Mouse (Mus musculus): ENCODE measurements around the gene Tyw1. TPM values are rescaled to one million over a fixed set of nuclear protein-coding genes. Genes with fewer than 3 reads are reported as not detected.

The Tyw1 gene
- polyA plus RNA-seq, 1 experiment from 2014 or later, result 28.0 TPM

DNA sequence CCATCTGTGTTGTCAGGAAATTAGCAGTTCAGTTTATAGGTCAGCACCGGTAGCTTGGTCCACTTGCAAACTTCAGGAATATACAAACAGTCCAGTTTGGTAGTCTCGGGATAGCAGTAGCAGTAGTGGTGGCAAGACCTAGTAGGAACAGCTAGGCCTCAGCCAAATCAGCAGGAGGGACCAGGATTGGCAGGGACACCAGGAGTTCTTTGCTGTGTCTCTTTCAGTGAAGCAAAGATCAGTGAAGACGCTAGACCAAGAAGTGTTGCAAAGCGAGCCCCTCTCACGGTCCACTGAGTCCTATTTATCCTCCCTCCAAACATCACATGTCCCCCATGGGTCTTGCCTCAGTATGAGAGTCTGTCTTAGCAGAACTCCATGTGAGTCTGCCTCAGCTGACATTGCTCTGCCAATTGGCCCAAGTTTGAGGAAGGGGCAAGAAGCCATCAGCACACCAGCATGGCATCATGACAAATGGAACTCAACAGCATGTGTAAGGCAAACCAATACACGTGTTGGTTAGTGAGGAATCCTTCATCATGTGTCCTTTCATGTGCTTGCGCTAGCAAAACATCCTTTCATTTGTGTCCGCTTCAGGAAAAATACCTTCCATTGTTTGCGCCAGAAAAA is 43.5 kb downstream of the Tyw1 start:
- Histone ChIP-seq H3K9me3 (replicated peaks) (no peaks in the 10 kb centered on the region), H3K36me3 (peaks cover 70% of the 10 kb centered on the region), H3K4me2 (no peak overlapping the region), H3K4me1 (no peaks in the 10 kb centered on the region), H3K27ac (no peak overlapping the region), H3K9ac (no peak overlapping the region), H3K4me3 (replicated peaks) (no peak overlapping the region), H3K27me3 (no peaks in the 10 kb centered on the region)
- 86% methylated on average over 9 of the region's 9 CpGs for WGBS
- ATAC-seq (replicated peaks; ENCODE audit: low FRiP score), result no peak

DNA sequence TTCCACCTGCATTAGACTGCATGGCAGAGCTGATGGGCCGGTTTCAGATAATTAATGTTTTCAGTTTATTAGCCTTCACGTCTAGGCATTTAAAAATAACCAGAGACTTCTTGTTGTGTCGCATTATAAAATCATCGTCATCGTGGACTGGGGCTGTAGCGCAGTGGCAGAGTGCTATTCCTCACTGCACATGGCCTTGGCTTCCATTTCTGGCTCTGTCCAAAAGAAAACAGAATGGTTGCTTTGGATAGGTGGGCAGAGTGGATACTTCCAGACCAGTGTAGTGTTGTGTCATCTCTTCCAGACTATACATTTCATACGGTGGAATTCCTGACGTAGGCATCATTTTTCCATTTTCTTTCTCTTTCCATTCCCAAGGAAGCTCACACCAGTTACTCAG is 44.1 kb downstream of the Tyw1 start:
- H3K27ac ChIP-seq, result no peak overlapping the region
- no peak overlapping the region for H3K9ac ChIP-seq
- ATAC-seq (replicated peaks; ENCODE audit: low FRiP score), result no peak
- H3K36me3 ChIP-seq, result peaks cover 73% of the 10 kb centered on the region
- no peaks in the 10 kb centered on the region for H3K9me3 ChIP-seq (replicated peaks)
- 88% methylated on average over 8 of the region's 8 CpGs for WGBS
- no peak overlapping the region for H3K4me2 ChIP-seq
- no peaks in the 10 kb centered on the region for H3K27me3 ChIP-seq
- H3K4me3 ChIP-seq (replicated peaks), result no peak overlapping the region
- H3K4me1 ChIP-seq, result no peaks in the 10 kb centered on the region

DNA sequence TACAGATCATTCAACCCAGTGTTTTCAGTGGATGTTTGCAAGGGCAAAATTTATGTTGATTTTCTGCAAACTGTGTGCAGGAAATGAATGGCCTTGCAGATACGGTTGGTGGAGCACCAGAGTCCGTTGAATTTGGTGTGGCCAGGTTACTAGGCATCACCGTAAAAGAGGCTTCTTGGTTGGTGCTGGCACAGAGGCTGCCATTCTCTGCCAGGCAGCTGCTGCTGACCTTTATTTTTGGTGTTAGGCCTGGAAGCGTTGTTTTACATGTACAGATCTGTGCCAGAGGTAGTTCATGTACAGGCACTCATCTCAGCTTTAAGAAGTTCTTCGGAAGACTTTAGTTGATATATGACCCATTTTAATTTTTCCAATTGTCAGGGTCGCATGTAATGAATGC is 48.2 kb downstream of the Tyw1 start:
- no peak overlapping the region for H3K9ac ChIP-seq
- no peaks in the 10 kb centered on the region for H3K27me3 ChIP-seq
- no peak for ATAC-seq (replicated peaks; ENCODE audit: low FRiP score)
- H3K4me1 ChIP-seq, result no peaks in the 10 kb centered on the region
- no peak overlapping the region for H3K4me2 ChIP-seq
- WGBS, result 78% methylated on average over 6 of the region's 6 CpGs
- H3K27ac ChIP-seq, result no peak overlapping the region
- H3K9me3 ChIP-seq (replicated peaks), result no peaks in the 10 kb centered on the region
- H3K4me3 ChIP-seq (replicated peaks), result no peak overlapping the region
- peaks cover 62% of the 10 kb centered on the region for H3K36me3 ChIP-seq

DNA sequence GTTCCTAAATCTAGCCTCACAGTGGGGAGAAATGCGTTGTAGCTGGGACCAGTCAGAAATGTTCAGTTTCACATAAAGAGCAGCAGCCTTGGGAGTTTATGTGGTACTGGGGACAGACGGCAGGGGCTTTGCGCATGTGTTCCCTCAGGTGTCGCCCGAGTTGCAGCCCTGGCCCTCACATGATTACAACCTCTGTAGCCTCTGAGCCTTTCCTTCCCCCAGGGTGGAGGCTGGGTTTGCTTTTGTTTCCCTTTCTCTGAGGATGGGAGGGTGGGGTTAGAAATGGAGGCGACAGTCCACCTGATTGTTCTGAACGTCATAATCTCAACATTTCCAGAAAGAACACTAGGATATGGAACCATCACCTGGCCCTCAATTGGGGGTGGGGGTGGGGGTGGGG is 52.5 kb downstream of the Tyw1 start:
- no peak overlapping the region for H3K9ac ChIP-seq
- H3K27ac ChIP-seq, result no peak overlapping the region
- H3K27me3 ChIP-seq, result no peaks in the 10 kb centered on the region
- no peak overlapping the region for H3K4me2 ChIP-seq
- H3K4me1 ChIP-seq, result no peaks in the 10 kb centered on the region
- H3K36me3 ChIP-seq, result peaks cover 40% of the 10 kb centered on the region
- no peak overlapping the region for H3K4me3 ChIP-seq (replicated peaks)
- ATAC-seq (replicated peaks; ENCODE audit: low FRiP score), result no peak
- WGBS, result 55% methylated on average over 7 of the region's 7 CpGs
- H3K9me3 ChIP-seq (replicated peaks), result no peaks in the 10 kb centered on the region

DNA sequence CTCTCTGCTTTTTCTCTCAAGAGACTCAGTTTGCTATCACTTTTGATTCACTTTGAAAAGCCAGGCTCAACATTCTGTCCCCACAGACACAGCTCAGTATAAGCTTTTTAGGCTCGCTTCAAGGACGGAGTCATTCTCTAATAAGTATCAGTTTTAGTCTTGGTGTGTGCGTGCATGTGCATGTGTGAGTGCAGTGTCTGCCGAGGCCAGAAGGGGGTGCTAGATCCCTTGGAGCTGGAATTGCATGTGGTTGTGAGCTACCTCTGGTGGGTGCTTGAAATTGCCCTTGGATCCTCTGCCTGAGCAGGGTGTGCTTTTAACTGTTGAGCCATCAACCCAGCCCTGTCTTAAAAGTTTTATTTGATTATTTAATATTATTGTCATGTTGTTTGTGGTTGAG is 54.7 kb downstream of the Tyw1 start:
- Histone ChIP-seq H3K27ac (no peak overlapping the region), H3K4me2 (no peak overlapping the region), H3K36me3 (peaks cover 27% of the 10 kb centered on the region), H3K9ac (no peak overlapping the region), H3K27me3 (no peaks in the 10 kb centered on the region), H3K4me1 (no peaks in the 10 kb centered on the region), H3K9me3 (replicated peaks) (no peaks in the 10 kb centered on the region), H3K4me3 (replicated peaks) (no peak overlapping the region)
- no peak for ATAC-seq (replicated peaks; ENCODE audit: low FRiP score)
- 96% methylated on average over 4 of the region's 4 CpGs for WGBS

DNA sequence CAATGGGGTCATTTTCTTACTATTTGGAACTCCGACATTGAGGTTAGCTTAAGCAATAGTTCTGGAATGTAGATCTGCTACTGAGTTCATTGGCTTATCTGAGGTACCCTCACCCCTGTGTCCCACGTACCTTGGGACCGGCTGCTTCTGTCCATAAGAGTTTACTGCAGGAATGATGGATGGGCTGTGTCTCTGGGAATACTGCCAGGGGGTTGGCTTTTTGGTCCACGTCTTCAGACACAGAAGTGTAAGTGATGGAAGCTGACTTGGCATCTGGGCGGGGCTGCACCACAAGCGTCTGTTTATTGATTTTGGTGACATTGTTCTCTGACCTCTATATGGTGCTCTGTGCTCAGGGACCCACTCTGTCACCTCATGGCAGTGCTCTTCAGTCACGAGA is 55.4 kb downstream of the Tyw1 start:
- Histone ChIP-seq H3K36me3 (peaks cover 22% of the 10 kb centered on the region), H3K27ac (no peak overlapping the region), H3K9ac (no peak overlapping the region), H3K4me1 (no peaks in the 10 kb centered on the region), H3K9me3 (replicated peaks) (no peaks in the 10 kb centered on the region), H3K27me3 (no peaks in the 10 kb centered on the region), H3K4me2 (no peak overlapping the region), H3K4me3 (replicated peaks) (no peak overlapping the region)
- ATAC-seq (replicated peaks; ENCODE audit: low FRiP score), result no peak
- WGBS, result 66% methylated on average over 7 of the region's 7 CpGs

DNA sequence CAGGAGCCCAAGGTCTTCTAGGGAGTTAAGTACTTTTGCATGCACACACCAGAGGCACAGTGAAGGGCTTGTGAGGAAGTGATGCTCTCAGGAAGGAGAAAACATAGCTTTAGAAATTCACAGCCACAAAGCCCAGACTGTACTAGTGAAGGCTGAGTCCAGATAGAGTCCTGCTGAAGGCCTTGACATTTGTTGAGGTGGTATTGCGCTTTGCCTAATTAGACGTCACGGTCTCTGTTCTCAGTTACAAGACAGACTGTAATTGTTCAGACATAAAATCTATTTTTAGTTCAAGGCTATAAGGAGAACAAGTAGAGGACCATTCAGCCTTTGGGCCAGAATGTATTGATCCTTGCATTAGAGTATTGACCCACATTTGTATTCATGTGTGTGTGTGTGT is 58.1 kb downstream of the Tyw1 start:
- 74% methylated on average over 3 of the region's 3 CpGs for WGBS
- Histone ChIP-seq H3K4me2 (no peak overlapping the region), H3K27me3 (no peaks in the 10 kb centered on the region), H3K4me1 (no peaks in the 10 kb centered on the region), H3K4me3 (replicated peaks) (no peak overlapping the region), H3K9me3 (replicated peaks) (no peaks in the 10 kb centered on the region), H3K9ac (no peak overlapping the region), H3K36me3 (peaks cover 30% of the 10 kb centered on the region; the same call in 1 of the 2 replicates), H3K27ac (no peak overlapping the region)
- ATAC-seq (replicated peaks; ENCODE audit: low FRiP score), result no peak

DNA sequence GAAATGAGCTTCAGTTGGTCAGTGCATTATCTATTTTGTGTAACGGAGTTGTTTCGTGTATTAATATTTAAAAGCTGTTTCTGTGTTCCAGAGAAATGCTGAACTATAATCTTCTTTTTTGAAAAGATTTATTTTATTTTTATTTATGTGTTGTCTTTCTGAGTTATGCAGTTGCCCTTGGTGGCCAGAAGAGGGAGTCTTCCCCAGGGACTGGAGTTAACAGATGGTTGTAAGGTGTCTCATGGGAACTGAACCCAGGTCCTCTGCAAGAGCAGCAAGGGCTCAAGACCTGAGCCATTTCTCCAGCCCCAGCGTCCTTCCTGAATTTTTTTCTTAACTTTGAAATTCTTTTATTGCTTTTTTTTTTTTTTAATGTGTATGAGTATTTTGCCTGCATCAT is 59.5 kb downstream of the Tyw1 start:
- Histone ChIP-seq H3K27me3 (no peaks in the 10 kb centered on the region), H3K4me3 (replicated peaks) (no peak overlapping the region), H3K4me1 (no peaks in the 10 kb centered on the region), H3K27ac (no peak overlapping the region), H3K36me3 (peaks cover 32% of the 10 kb centered on the region; the same call in 1 of the 2 replicates), H3K9ac (no peak overlapping the region), H3K9me3 (replicated peaks) (no peaks in the 10 kb centered on the region), H3K4me2 (no peak overlapping the region)
- WGBS, result 94% methylated on average over 3 of the region's 3 CpGs
- ATAC-seq (replicated peaks; ENCODE audit: low FRiP score), result no peak

DNA sequence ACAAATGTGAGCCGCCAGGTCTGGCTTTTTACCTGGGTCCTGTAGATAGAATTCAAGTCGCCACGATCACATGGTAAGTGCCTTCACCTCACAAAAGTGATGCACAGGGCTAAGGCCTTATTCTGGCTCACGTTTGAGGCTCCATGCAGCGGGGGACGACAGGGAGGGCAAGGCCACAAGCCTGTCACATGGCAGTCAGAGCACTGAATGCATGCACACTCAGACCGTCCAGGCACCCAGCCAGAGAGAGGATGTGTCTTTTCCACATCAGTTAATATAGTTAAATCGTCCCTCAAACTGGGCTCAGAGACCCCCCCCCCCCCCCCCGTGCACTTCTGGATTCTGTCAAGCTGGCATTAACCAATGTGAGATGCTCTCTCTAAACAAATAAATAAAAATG is 60.9 kb downstream of the Tyw1 start:
- Histone ChIP-seq H3K27me3 (no peaks in the 10 kb centered on the region), H3K27ac (no peak overlapping the region), H3K9me3 (replicated peaks) (no peaks in the 10 kb centered on the region), H3K36me3 (peaks cover 23% of the 10 kb centered on the region; the same call in 1 of the 2 replicates), H3K4me2 (no peak overlapping the region), H3K4me3 (replicated peaks) (no peak overlapping the region), H3K9ac (no peak overlapping the region), H3K4me1 (0 out of 2 replicates have a peak, but pooled peaks cover 6% of the 10 kb centered on the region)
- WGBS, result 85% methylated on average over 9 of the region's 9 CpGs
- no peak for ATAC-seq (replicated peaks; ENCODE audit: low FRiP score)

DNA sequence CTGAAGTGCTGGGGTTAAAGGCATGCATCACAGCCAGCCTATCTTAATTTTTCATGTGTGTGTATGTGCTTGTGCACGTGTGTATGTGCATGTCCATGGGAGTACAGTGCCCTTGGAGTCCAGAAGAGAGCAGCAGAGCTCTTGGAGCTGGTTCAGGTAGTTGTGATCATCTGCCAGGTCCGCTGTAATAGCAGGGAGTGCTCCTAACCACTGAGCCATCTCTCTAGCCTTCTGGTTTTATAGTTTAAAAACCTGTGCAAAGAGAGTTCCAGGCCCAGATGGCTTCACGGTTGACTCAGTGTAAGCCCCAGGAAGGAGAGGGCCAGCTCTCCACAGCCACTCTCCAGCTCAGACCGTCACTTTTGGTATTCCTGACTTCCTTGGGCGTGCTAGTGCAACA is 64.4 kb downstream of the Tyw1 start:
- 92% methylated on average over 5 of the region's 5 CpGs for WGBS
- Histone ChIP-seq H3K27me3 (no peaks in the 10 kb centered on the region), H3K4me1 (0 out of 2 replicates have a peak, but pooled peaks cover 6% of the 10 kb centered on the region), H3K4me3 (replicated peaks) (no peak overlapping the region), H3K27ac (no peak overlapping the region), H3K9ac (no peak overlapping the region), H3K36me3 (peaks cover 23% of the 10 kb centered on the region), H3K9me3 (replicated peaks) (peaks cover 7% of the 10 kb centered on the region; the same call in 1 of the 2 replicates), H3K4me2 (no peak overlapping the region)
- no peak for ATAC-seq (replicated peaks; ENCODE audit: low FRiP score)

DNA sequence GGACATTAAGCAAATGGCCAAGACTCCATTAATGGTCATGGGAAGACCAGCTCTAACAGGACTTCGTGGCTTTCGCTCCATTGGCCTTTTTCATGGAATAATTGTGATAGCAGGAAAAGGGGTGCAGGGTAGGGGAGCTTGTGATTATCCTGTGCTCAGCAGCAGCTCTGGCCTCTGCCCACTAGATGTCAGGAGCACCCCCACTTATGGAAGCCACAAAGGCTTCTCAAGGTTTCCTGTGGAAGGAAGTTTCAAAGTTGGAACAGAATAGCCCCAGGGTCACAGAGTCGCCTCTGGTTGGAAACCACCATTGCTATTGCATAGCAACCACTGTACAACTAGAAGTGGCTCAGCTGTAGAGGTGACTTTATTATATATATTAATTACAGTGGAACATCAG is 65.1 kb downstream of the Tyw1 start:
- Histone ChIP-seq H3K27ac (peak overlapping the region; percentile 22; the same call in 1 of the 2 replicates), H3K4me3 (replicated peaks) (no peak overlapping the region), H3K36me3 (peaks cover 30% of the 10 kb centered on the region), H3K4me1 (0 out of 2 replicates have a peak, but pooled peaks cover 6% of the 10 kb centered on the region), H3K9me3 (replicated peaks) (peaks cover 7% of the 10 kb centered on the region; the same call in 1 of the 2 replicates), H3K27me3 (no peaks in the 10 kb centered on the region), H3K9ac (no peak overlapping the region), H3K4me2 (no peak overlapping the region)
- 76% methylated on average over 3 of the region's 3 CpGs for WGBS
- ATAC-seq (replicated peaks; ENCODE audit: low FRiP score), result 0 out of 2 replicates have a peak, but pooled peaks have one; percentile 22

DNA sequence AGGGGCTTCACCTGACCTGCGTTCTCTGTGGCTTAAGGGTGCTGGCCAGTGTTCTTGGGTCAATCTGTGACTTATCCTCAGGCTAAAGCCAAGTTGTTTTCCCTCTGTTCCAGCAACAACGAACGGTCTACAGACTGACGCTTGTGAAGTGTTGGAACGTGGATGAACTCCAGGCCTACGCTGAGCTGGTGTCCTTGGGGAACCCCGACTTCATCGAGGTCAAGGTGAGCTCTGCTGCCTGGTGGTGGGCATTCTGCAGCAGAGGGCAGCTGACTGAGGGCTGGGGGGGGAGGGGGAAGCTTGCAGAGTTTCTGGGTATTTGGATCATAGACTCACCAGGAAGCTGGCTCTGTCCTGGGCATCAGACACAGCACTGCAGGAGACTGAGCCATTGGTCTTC is 70.1 kb downstream of the Tyw1 start:
- WGBS, result 91% methylated on average over 8 of the region's 8 CpGs

More for the DNA sequence above, 70.1 kb downstream of the Tyw1 start:
- ATAC-seq (replicated peaks; ENCODE audit: low FRiP score), result no peak
- no peak overlapping the region for H3K4me3 ChIP-seq (replicated peaks)
- H3K27me3 ChIP-seq, result no peaks in the 10 kb centered on the region
- H3K9me3 ChIP-seq (replicated peaks), result peaks cover 7% of the 10 kb centered on the region; the same call in 1 of the 2 replicates
- H3K9ac ChIP-seq, result no peak overlapping the region
- no peak overlapping the region for H3K4me2 ChIP-seq
- peaks cover 17% of the 10 kb centered on the region for H3K4me1 ChIP-seq
- peaks cover 25% of the 10 kb centered on the region for H3K36me3 ChIP-seq
- no peak overlapping the region for H3K27ac ChIP-seq
